Mouse (Mus musculus) heart, postnatal 36 days (tissue): Measurements from ENCODE around the gene Bfsp1. TPM values are rescaled to one million over a fixed set of nuclear protein-coding genes. Genes with fewer than 3 reads are reported as not detected.

Experiments
- DNase-seq, 2 experiments: peaks; one replicate each; pipeline ENCODE4 v3.0.0; 2021 to 2022
- intact Hi-C: fragments of 180-260 bp; cut with DNase I; formaldehyde crosslinking; loops from one replicate; pipeline ENCODE4 v1.15.1; 2025
- total RNA-seq, 2 experiments: library from RNA; stranded (reverse); gene quantifications; 2 replicates each; pipeline ENCODE4 v1.2.3; 2021

Bfsp1 gene
- total RNA-seq, 2 experiments from 2014 or later = 0.17 to 0.27 TPM

- intact Hi-C loops = loop anchor here (5.0 kb wide), 1 partner anchor 408 kb away; the partner anchor contains the start of genes Mgme1 and Snx5
- DNase-seq = no peak
Measured at GRCm38 (mm10) chr2:143864600-143864999, 1.6 kb upstream of the Bfsp1 start.

GRCm38 (mm10) chr2:143859166-143859565 lies 3.8 kb downstream of the Bfsp1 start:
- no peak for DNase-seq
- intact Hi-C loops = no loop called here

- intact Hi-C loops = no loop called here
- DNase-seq = no peak
Measured at GRCm38 (mm10) chr2:143853447-143853846, 9.5 kb downstream of the Bfsp1 start.

- DNase-seq = no peak
- intact Hi-C loops = no loop called here
Measured at GRCm38 (mm10) chr2:143852295-143853275, 10.4 kb downstream of the Bfsp1 start.

GRCm38 (mm10) chr2:143851354-143852221 lies 11.4 kb downstream of the Bfsp1 start:
- DNase-seq = no peak
- intact Hi-C loops = no loop called here

- intact Hi-C loops = no loop called here
- DNase-seq = no peak
Measured at GRCm38 (mm10) chr2:143847291-143847690, 15.7 kb downstream of the Bfsp1 start.

GRCm38 (mm10) chr2:143846799-143847198 lies 16.2 kb downstream of the Bfsp1 start:
- intact Hi-C loops = no loop called here

GRCm38 (mm10) chr2:143844779-143845178 lies 18.2 kb downstream of the Bfsp1 start:
- intact Hi-C loops = no loop called here
- no peak for DNase-seq

More at GRCm38 (mm10) chr2:143846799-143847198, 16.2 kb downstream of the Bfsp1 start:
- DNase-seq = peak; percentile 24 to 46

- intact Hi-C loops = no loop called here
- no peak for DNase-seq
Measured at GRCm38 (mm10) chr2:143841536-143841935, 21.4 kb downstream of the Bfsp1 start.

GRCm38 (mm10) chr2:143840895-143841294 lies 22.1 kb downstream of the Bfsp1 start:
- intact Hi-C loops = no loop called here
- no peak for DNase-seq

GRCm38 (mm10) chr2:143839458-143839857 lies 23.5 kb downstream of the Bfsp1 start:
- no peak for DNase-seq
- intact Hi-C loops = loop anchor here (2.0 kb wide), 1 partner anchor 27 kb away; no protein-coding TSS in a partner anchor

GRCm38 (mm10) chr2:143838698-143839097 lies 24.3 kb downstream of the Bfsp1 start:
- intact Hi-C loops = loop anchor here (2.0 kb wide), 1 partner anchor 28 kb away; no protein-coding TSS in a partner anchor
- peak in 1 of 2 experiments; percentile 15 for DNase-seq

- intact Hi-C loops = loop anchor here (1.0 to 2.0 kb wide), 4 partner anchors 144 to 615 kb away; no protein-coding TSS in a partner anchor
- DNase-seq = peak; percentile 76 to 79
Measured at GRCm38 (mm10) chr2:143837291-143837701, 25.7 kb downstream of the Bfsp1 start.

GRCm38 (mm10) chr2:143835820-143836219 lies 27.2 kb downstream of the Bfsp1 start:
- DNase-seq = no peak
- intact Hi-C loops = loop anchor here (2.0 kb wide), 1 partner anchor 145 kb away; no protein-coding TSS in a partner anchor

- intact Hi-C loops = no loop called here
Measured at GRCm38 (mm10) chr2:143834082-143834481, 28.9 kb downstream of the Bfsp1 start.

GRCm38 (mm10) chr2:143832721-143833120 lies 30.3 kb downstream of the Bfsp1 start:
- DNase-seq = no peak
- intact Hi-C loops = no loop called here

More at GRCm38 (mm10) chr2:143834082-143834481, 28.9 kb downstream of the Bfsp1 start:
- no peak for DNase-seq

- no peak for DNase-seq
- intact Hi-C loops = no loop called here
Measured at GRCm38 (mm10) chr2:143831645-143832044, 31.3 kb downstream of the Bfsp1 start.

GRCm38 (mm10) chr2:143813461-143813860 lies 49.5 kb downstream of the Bfsp1 start:
- intact Hi-C loops = no loop called here

GRCm38 (mm10) chr2:143812262-143812661 lies 50.7 kb downstream of the Bfsp1 start:
- intact Hi-C loops = no loop called here
- no peak for DNase-seq

More at GRCm38 (mm10) chr2:143813461-143813860, 49.5 kb downstream of the Bfsp1 start:
- no peak for DNase-seq

- intact Hi-C loops = no loop called here
- DNase-seq = no peak
Measured at GRCm38 (mm10) chr2:143808789-143809188, 54.2 kb downstream of the Bfsp1 start.
